Mouse (Mus musculus): ENCODE data around the gene A030005K14Rik.

DNA sequence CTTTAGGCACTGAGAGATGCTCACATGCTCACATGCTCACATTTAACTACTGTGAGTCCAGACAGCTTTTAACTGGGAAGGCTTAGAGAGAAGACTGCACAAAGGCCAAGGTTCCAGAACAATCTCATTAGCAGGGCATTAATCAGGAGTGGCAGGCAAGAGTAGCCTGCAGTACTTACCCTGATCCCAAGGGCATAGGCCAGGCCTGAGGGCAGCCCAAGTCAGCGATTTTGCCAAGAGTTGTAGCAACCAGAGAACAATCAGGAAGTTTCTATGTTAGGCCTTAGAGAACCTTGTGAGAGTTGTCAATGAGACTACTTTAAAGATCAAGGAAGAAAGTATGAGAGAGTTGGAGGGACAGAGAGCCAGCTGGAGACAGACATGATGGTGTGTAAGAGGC is 697 bp downstream of the A030005K14Rik start:
- TF ChIP-seq CTCF (IDR thresholded peaks at IDR 0.05) (no peak), EP300 (IDR thresholded peaks at IDR 0.05) (no peak)

Data from lung, postnatal 0 days (tissue).